Comparison of ENCODE assay signal across 8 mouse cellular contexts in the genomic region with DNA sequence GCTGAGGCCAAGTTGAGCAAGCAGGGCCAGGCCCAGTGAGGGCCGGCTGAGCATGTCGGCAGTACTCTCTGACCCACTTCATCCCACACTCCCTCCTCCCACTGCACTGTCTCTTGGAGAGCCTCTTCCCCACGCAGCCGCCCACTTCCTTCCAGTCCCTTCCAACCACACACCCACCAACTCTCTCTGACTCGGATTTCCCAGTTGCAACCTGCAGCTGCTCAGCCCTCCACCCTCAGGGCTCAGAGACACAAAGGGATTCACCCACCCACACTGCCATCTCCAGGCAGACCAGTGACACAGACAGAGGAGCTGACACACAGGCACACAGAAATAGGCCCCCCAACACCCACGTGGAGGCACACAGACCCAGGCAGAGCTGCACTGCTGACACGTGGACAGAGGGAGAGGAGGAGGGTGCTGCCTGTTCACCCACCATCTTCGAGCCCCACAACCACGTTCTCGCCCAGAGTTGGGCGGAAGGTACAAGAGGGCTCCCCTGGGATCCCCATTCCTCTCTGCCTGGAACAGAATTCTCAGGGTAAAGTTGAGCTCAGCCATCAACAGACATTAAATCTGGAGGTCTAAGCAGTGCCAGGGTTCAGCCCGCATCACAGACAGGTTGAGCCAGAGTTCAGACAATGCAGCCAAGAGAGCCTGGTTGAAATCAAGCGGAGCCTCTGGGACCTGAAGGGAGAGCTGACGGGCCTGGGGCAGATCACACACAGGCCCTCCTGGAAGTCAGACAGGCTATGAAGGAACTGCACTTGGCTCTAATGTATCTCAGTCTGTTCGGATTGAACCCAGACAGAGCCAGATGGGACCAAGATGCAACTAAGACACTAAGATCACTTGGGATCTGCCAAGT. TPM values are rescaled to one million over a fixed set of nuclear protein-coding genes. Genes with fewer than 3 reads are reported as not detected.
A peak's percentile ranks its signal among the peaks of the same experiment; 100 is the strongest.
DNase-seq lines count a peak whose midpoint lies in the region; ATAC-seq and TF ChIP-seq lines count a peak whose summit lies in the region.

No protein-coding gene starts in this region.

- H3K9ac ChIP-seq in midbrain, embryonic 11.5 days (ENCODE audit: low read length), result no peak overlapping the region
- no peak overlapping the region for H3K9ac ChIP-seq in midbrain, embryonic 14.5 days (replicated peaks; ENCODE audit: low read length)
- no peak overlapping the region for H3K9ac ChIP-seq in intestine, embryonic 15.5 days

- H3K4me3 ChIP-seq in midbrain, embryonic 11.5 days (ENCODE audit: low read depth, low read length), result no peak overlapping the region
- H3K4me3 ChIP-seq in midbrain, embryonic 14.5 days (replicated peaks; ENCODE audit: low read depth, low read length), result no peak overlapping the region
- H3K4me3 ChIP-seq in intestine, embryonic 15.5 days (replicated peaks), result no peak overlapping the region
- no peak overlapping the region for H3K4me3 ChIP-seq in myocyte

- no peak overlapping the region for H3K4me2 ChIP-seq in midbrain, embryonic 11.5 days
- H3K4me2 ChIP-seq in midbrain, embryonic 14.5 days (ENCODE audit: low read length), result no peak overlapping the region
- no peak overlapping the region for H3K4me2 ChIP-seq in intestine, embryonic 15.5 days (replicated peaks)
- peak overlapping the region; percentile 48 for H3K4me2 ChIP-seq in myocyte (ENCODE audit: low read depth)

- DNase-seq in midbrain, embryonic 11.5 days (ENCODE audit: low spot score, missing footprints), result peak; percentile 80
- no peak for DNase-seq in midbrain, embryonic 14.5 days
- DNase-seq in adrenal gland, postnatal 14 days, result peak; percentile 69
- peak; percentile 44 for DNase-seq in gastrocnemius, postnatal 10 days
- DNase-seq in left cerebral cortex, postnatal 4 days, result peak; percentile 43

- no peak for TF ChIP-seq POLR2A in myocyte (IDR thresholded peaks at IDR 0.05; ENCODE audit: insufficient read length, low read depth)

- 78% methylated on average over 15 of the region's 15 CpGs for WGBS in midbrain, embryonic 11.5 days
- WGBS in midbrain, embryonic 14.5 days, result 71% methylated on average over 15 of the region's 15 CpGs
- WGBS in intestine, embryonic 15.5 days, result 54% methylated on average over 15 of the region's 15 CpGs

- 0 out of 2 replicates have a peak, but pooled peaks cover 3% of the 10 kb centered on the region for H3K36me3 ChIP-seq in midbrain, embryonic 11.5 days (ENCODE audit: control insufficient read depth, insufficient read depth, low read length)
- peaks cover 35% of the 10 kb centered on the region for H3K36me3 ChIP-seq in midbrain, embryonic 14.5 days (ENCODE audit: control insufficient read depth, insufficient read depth, low read length)
- no peaks in the 10 kb centered on the region for H3K36me3 ChIP-seq in intestine, embryonic 15.5 days
- no peaks in the 10 kb centered on the region for H3K36me3 ChIP-seq in myocyte (ENCODE audit: control insufficient read depth, insufficient read depth)

- no peak for ATAC-seq in midbrain, embryonic 11.5 days (ENCODE audit: low FRiP score)
- ATAC-seq in midbrain, embryonic 14.5 days (ENCODE audit: low FRiP score, low TSS enrichment), result no peak
- ATAC-seq in intestine, embryonic 15.5 days, result peak; percentile 18; the same call in 1 of the 2 replicates
- ATAC-seq in activated CD4-positive, CD25-positive, alpha-beta regulatory T cell, adult 4 months, result no peak

- no peaks in the 10 kb centered on the region for H3K27me3 ChIP-seq in midbrain, embryonic 11.5 days (ENCODE audit: control insufficient read depth, insufficient read depth, low read length)
- H3K27me3 ChIP-seq in midbrain, embryonic 14.5 days (ENCODE audit: control insufficient read depth, insufficient read depth, low read length), result no peaks in the 10 kb centered on the region
- no peaks in the 10 kb centered on the region for H3K27me3 ChIP-seq in intestine, embryonic 15.5 days (replicated peaks)
- H3K27me3 ChIP-seq in myocyte (ENCODE audit: control insufficient read depth, insufficient read depth, insufficient read length), result no peaks in the 10 kb centered on the region

- H3K79me2 ChIP-seq in myocyte (ENCODE audit: control insufficient read depth, insufficient read depth), result no peaks in the 10 kb centered on the region

- intact Hi-C loops in left cerebral cortex, postnatal 4 days (cut with DNase I), result no loop called here

- H3K4me1 ChIP-seq in midbrain, embryonic 11.5 days (ENCODE audit: control insufficient read depth, insufficient read depth, low read length), result no peaks in the 10 kb centered on the region
- no peaks in the 10 kb centered on the region for H3K4me1 ChIP-seq in midbrain, embryonic 14.5 days (ENCODE audit: control insufficient read depth, insufficient read depth, low read length)
- no peaks in the 10 kb centered on the region for H3K4me1 ChIP-seq in intestine, embryonic 15.5 days (replicated peaks)

- no peak overlapping the region for H3K27ac ChIP-seq in midbrain, embryonic 11.5 days (ENCODE audit: low read depth, low read length)
- no peak overlapping the region for H3K27ac ChIP-seq in midbrain, embryonic 14.5 days (replicated peaks; ENCODE audit: low read depth, low read length)
- H3K27ac ChIP-seq in intestine, embryonic 15.5 days, result peak overlapping the region; percentile 10

- no peaks in the 10 kb centered on the region for H3K9me3 ChIP-seq in midbrain, embryonic 11.5 days (ENCODE audit: control insufficient read depth, low read length)
- no peaks in the 10 kb centered on the region for H3K9me3 ChIP-seq in midbrain, embryonic 14.5 days (ENCODE audit: control insufficient read depth, low read length)
- no peaks in the 10 kb centered on the region for H3K9me3 ChIP-seq in intestine, embryonic 15.5 days

- H3ac ChIP-seq in myocyte (ENCODE audit: control insufficient read depth, insufficient read length), result no peak overlapping the region

TF ChIP-seq in myocyte, 11 proteins besides CTCF, POLR2A, EP300 and RAD21 (continues in another document):
- TF ChIP-seq POLR2AphosphoS2 (IDR thresholded peaks at IDR 0.05; ENCODE audit: insufficient read length, low read depth) (no peak), USF1 (IDR thresholded peaks at IDR 0.05; ENCODE audit: low read depth) (no peak), REST (IDR thresholded peaks at IDR 0.05; ENCODE audit: insufficient read depth, insufficient read length) (no peak), MYOG (IDR thresholded peaks at IDR 0.05; ENCODE audit: control insufficient read depth in 1 of 3, insufficient read depth in 1 of 3, insufficient read length in 2 of 3, low read depth in 2 of 3) (peak in 2 of 3 experiments; percentile 36 to 82)

RNA-seq across cellular contexts. Expression of gene Stx4a, which starts 7.9 kb away (rescaled TPM):
- 10.1 and 12.2 TPM in 2 replicates for polyA plus RNA-seq in midbrain, embryonic 11.5 days (2014; fragmentation: Nextera tagmentation; extraction: Ambion mirVana)
- 8.7 and 11.8 TPM in 2 replicates for polyA plus RNA-seq in midbrain, embryonic 14.5 days (2014; fragmentation: Nextera tagmentation; extraction: Ambion mirVana)
- 84.5 and 85.0 TPM in 2 replicates for total RNA-seq in adrenal gland, postnatal 14 days (2021)
- 10 to 100 TPM; 52.6 to 69.7 TPM for total RNA-seq in gastrocnemius, postnatal 10 days (2021)
- 40.6 and 40.7 TPM in 2 replicates for polyA plus RNA-seq in intestine, embryonic 15.5 days (2015; fragmentation: Nextera tagmentation; extraction: Ambion mirVana)
- total RNA-seq in left cerebral cortex, postnatal 4 days (2021), result 10 to 100 TPM; 34.5 to 40.0 TPM
- 73.0 TPM for polyA plus RNA-seq in myocyte (2012; fragmentation: generic; extraction: Trizol)
- 10 to 100 TPM; 49.3 to 54.6 TPM for polyA plus RNA-seq in activated CD4-positive, CD25-positive, alpha-beta regulatory T cell, adult 4 months (2017; shearing (Covaris generic))

RNA-seq across cellular contexts. Expression of gene Stx1b, which starts 8.2 kb away (rescaled TPM):
- polyA plus RNA-seq in midbrain, embryonic 11.5 days (2014; fragmentation: Nextera tagmentation; extraction: Ambion mirVana), result 6.9 and 8.4 TPM in 2 replicates
- 30.8 and 46.9 TPM in 2 replicates for polyA plus RNA-seq in midbrain, embryonic 14.5 days (2014; fragmentation: Nextera tagmentation; extraction: Ambion mirVana)
- total RNA-seq in adrenal gland, postnatal 14 days (2021), result 7.8 and 9.9 TPM in 2 replicates
- 1 to 10 TPM; 3.0 to 4.6 TPM for total RNA-seq in gastrocnemius, postnatal 10 days (2021)
- polyA plus RNA-seq in intestine, embryonic 15.5 days (2015; fragmentation: Nextera tagmentation; extraction: Ambion mirVana), result 3.2 and 3.4 TPM in 2 replicates
- total RNA-seq in left cerebral cortex, postnatal 4 days (2021), result 100 to 1,000 TPM; 193 to 215 TPM
- 0.20 TPM for polyA plus RNA-seq in myocyte (2012; fragmentation: generic; extraction: Trizol)
- polyA plus RNA-seq in activated CD4-positive, CD25-positive, alpha-beta regulatory T cell, adult 4 months (2017; shearing (Covaris generic)), result under 1 TPM in 1 of 2 experiments, not detected in 1; 0.62 TPM

RNA-seq across cellular contexts. Expression of gene Hsd3b7, which starts 15.8 kb away (rescaled TPM):
- polyA plus RNA-seq in midbrain, embryonic 11.5 days (2014; fragmentation: Nextera tagmentation; extraction: Ambion mirVana), result 7.9 and 8.2 TPM in 2 replicates
- 6.0 and 7.1 TPM in 2 replicates for polyA plus RNA-seq in midbrain, embryonic 14.5 days (2014; fragmentation: Nextera tagmentation; extraction: Ambion mirVana)
- total RNA-seq in adrenal gland, postnatal 14 days (2021), result 38.0 and 69.3 TPM in 2 replicates
- total RNA-seq in gastrocnemius, postnatal 10 days (2021), result 10 to 100 TPM in 1 of 2 experiments, 1 to 10 TPM in 1; 8.1 to 12.5 TPM
- 28.0 and 31.2 TPM in 2 replicates for polyA plus RNA-seq in intestine, embryonic 15.5 days (2015; fragmentation: Nextera tagmentation; extraction: Ambion mirVana)
- total RNA-seq in left cerebral cortex, postnatal 4 days (2021), result 1 to 10 TPM; 3.3 to 5.8 TPM
- 15.0 TPM for polyA plus RNA-seq in myocyte (2012; fragmentation: generic; extraction: Trizol)
- polyA plus RNA-seq in activated CD4-positive, CD25-positive, alpha-beta regulatory T cell, adult 4 months (2017; shearing (Covaris generic)), result 1 to 10 TPM; 5.2 to 5.7 TPM

RNA-seq across cellular contexts. Expression of gene Gm49388, which starts 30.8 kb away (rescaled TPM):
- not detected in 2 replicates for polyA plus RNA-seq in midbrain, embryonic 11.5 days (2014; fragmentation: Nextera tagmentation; extraction: Ambion mirVana)
- not detected in 2 replicates for polyA plus RNA-seq in midbrain, embryonic 14.5 days (2014; fragmentation: Nextera tagmentation; extraction: Ambion mirVana)
- 0.38 and 0.44 TPM in 2 replicates for total RNA-seq in adrenal gland, postnatal 14 days (2021)
- under 1 TPM in 1 of 2 experiments, not detected in 1; 0.47 TPM for total RNA-seq in gastrocnemius, postnatal 10 days (2021)
- not detected in 2 replicates for polyA plus RNA-seq in intestine, embryonic 15.5 days (2015; fragmentation: Nextera tagmentation; extraction: Ambion mirVana)
- total RNA-seq in left cerebral cortex, postnatal 4 days (2021), result 1 to 10 TPM; 2.2 to 3.1 TPM
- 1.4 TPM for polyA plus RNA-seq in myocyte (2012; fragmentation: generic; extraction: Trizol)
- not detected for polyA plus RNA-seq in activated CD4-positive, CD25-positive, alpha-beta regulatory T cell, adult 4 months (2017; shearing (Covaris generic))

RNA-seq across cellular contexts. Expression of gene Setd1a, which starts 39.7 kb away (rescaled TPM):
- polyA plus RNA-seq in midbrain, embryonic 11.5 days (2014; fragmentation: Nextera tagmentation; extraction: Ambion mirVana), result 19.0 and 22.1 TPM in 2 replicates
- polyA plus RNA-seq in midbrain, embryonic 14.5 days (2014; fragmentation: Nextera tagmentation; extraction: Ambion mirVana), result 24.0 and 27.3 TPM in 2 replicates
- 37.7 and 46.2 TPM in 2 replicates for total RNA-seq in adrenal gland, postnatal 14 days (2021)
- 10 to 100 TPM; 21.2 to 26.2 TPM for total RNA-seq in gastrocnemius, postnatal 10 days (2021)
- polyA plus RNA-seq in intestine, embryonic 15.5 days (2015; fragmentation: Nextera tagmentation; extraction: Ambion mirVana), result 15.2 and 17.4 TPM in 2 replicates
- total RNA-seq in left cerebral cortex, postnatal 4 days (2021), result 10 to 100 TPM; 46.2 to 47.4 TPM
- 13.7 TPM for polyA plus RNA-seq in myocyte (2012; fragmentation: generic; extraction: Trizol)
- 1 to 10 TPM; 6.3 to 7.4 TPM for polyA plus RNA-seq in activated CD4-positive, CD25-positive, alpha-beta regulatory T cell, adult 4 months (2017; shearing (Covaris generic))
